Mouse (Mus musculus) kidney, adult 8-10 months (tissue): ENCODE measurements at regions not wholly inside any gene's neighbourhood (a gene's known extent, or its start where the extent isn't known, plus 50 kb on each side); places are given as distances from the start of the nearest gene placed in this dataset.

Experiments used
- DNase-seq, 2 experiments: peaks; one replicate each; pipeline ENCODE4 v3.0.0; 2022

DNA sequence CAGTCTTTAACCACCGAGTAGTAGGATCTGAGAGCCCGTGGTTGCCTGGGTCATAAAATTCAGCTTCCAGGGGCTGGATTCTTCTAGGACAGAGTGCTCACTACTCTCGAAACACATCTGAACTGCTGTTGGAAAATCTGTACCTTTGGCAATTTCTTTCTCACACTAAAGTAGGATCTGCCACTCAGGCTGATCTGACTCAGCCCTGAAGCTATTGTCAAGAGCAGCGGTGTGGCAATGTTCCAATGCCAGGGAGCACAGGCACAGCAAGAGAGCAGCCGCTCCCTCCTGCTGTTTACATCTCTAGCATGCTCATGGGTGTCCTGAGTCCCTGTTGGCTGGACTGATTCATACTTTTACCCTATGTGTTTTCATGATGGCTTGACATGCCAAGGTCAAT, 205.2 kb downstream of the Zfp36l1 start:
- DNase-seq: no peak

- DNase-seq: no peak
These were observed 206.0 kb downstream of the Zfp36l1 start for GRCm38 (mm10) chr12:79906738-79907365.

DNA sequence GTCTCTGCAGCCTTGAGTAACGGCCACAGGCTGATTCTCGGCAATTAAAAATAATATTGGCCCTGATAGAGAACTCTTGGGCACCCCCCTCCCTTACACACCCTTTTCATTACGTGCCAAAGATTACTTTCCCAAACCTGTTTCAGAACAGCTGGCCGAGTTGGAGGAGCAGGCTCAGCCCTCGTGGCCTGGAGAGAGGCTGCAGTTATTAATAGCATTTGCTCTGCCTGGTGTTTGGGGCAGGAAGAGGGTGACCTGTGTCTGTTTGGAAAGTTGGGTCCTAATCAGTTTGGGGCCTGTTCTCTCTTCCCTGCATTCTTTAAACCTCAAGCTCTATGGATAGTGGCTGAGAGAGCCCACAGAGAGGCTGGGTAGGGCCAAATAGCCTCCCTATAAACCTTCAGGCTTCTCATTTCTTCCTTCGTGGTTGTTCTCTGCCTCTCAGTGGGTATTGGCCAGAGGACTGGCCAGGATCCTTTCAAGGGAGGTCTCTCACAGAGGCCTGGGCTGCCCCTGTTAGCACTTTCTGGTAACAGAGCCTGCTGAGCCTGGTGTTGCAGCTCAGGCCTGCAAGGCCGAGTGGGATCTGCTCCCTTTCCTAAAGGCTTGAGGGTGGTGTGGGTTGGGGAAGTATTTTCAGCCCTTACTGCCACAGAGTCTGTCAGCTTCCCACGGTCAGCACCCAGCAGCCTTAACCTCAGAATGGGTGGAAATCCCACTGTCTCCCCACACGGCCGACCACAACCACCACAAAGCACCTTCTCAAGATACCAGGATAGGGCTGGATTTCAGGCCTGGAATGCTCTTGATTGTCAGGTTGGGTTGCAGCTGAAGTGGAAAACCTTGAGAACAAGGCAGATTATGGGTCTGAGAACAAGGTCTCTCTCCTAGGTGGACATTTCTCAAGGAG, 206.7 kb downstream of the Zfp36l1 start:
- DNase-seq: no peak

GRCm38 (mm10) chr12:79904913-79905549, 207.8 kb downstream of the Zfp36l1 start:
- DNase-seq: no peak

DNA sequence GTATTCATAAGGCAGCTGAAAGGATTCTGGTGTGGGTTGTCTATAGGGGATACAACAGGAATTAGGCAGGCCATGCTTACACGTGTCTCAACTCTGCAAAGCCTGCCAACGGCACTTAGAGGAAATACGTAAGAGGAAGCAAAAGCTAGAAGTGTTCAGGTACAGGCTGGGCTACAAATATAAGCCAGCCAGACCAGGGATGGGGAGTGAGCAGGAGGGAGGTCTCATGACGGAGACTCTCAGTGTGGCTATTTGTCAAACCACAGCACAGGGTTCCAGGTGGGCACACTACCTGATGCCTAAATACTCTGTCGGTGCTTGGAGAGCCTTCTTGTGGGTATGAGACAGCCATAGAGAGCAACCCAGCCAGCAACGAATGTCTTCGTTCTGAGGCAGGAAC, 210.1 kb downstream of the Zfp36l1 start:
- no peak for DNase-seq

GRCm38 (mm10) chr12:79902163-79902562, 210.7 kb downstream of the Zfp36l1 start:
- DNase-seq: no peak

DNA sequence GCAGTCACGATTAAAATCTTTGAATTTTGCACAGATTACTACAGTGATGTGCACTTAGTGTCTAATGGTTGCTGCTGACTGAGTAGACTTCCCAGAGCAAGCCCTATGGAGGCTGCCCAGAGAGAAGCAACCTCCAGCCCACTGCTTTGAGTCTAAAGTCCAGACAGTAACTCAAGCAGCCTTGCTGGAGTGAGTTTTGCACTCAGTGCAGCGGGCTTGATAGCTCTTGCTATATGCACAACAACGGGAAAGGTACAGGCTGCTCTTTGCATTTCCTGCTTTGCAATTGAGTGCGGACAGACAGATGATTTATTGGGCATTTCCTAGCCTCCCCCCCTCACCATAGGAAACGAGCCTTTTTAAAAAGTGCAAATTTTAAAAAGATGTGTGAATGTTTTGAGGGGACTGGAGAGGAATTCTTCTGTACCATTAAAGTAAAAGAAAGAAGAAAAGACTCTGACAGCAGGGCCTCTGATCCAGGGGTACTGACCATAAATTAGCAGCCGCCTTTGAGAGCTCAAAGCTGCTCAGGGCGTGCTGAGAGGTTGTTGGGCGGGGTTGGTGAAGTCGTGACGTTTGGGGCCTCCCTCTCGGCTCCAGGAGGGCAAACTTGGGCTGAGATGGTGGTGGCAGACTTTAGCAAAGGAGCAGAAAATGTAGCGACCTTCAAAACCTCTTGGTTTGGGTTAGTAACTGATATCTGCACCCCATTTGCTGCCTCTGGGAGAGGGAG, 214.4 kb downstream of the Zfp36l1 start:
- DNase-seq: peak in 1 of 2 experiments; percentile 26

- peak; percentile 38 to 52 for DNase-seq
These were observed 216.8 kb downstream of the Zfp36l1 start for GRCm38 (mm10) chr12:79895975-79896374.

- DNase-seq: no peak
These were observed 217.5 kb downstream of the Zfp36l1 start for GRCm38 (mm10) chr12:79895324-79895723.

DNA sequence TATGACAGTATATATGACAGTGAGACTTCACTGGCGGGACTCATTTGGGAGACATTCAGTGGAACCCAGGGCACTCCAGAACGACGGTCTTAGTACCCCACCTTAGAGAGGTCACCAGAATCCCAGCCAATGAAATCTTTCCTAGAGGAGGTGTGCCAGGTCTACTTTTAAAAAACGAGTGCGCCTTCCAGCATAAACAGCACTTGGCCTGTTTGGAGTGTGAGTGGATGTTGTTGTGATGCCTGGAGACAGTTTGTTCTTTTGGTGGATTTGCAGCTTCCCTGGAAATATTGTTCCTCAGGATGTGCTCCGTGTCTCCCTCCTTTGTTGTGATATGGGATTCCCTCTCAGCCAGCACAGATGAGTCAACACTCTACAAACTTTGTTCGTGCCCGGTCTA, 219.9 kb downstream of the Zfp36l1 start:
- DNase-seq: no peak

DNA sequence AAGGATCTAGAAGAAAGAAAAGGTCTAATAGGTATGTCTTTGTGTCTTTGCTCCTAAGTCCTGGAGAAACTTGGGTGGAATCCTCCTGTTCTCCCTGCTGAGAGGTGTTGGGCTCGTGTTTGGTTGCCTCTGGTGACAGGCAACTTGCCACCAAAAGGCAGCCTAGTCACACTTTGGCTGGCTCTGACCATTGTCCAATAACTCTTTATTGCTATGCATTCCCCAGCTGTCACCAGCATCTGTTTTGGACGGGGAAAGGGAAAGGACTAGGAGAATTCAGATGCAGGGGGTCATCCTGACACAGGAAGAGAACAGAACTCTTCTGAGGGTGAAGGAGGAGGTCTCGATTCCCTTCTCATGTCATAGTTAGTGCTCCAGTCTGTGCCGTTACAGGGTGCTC, 220.9 kb downstream of the Zfp36l1 start:
- no peak for DNase-seq

GRCm38 (mm10) chr12:79890887-79891286, 221.9 kb downstream of the Zfp36l1 start:
- DNase-seq: peak; percentile 26 to 63

GRCm38 (mm10) chr12:79890291-79890690, 222.5 kb downstream of the Zfp36l1 start:
- DNase-seq: no peak

GRCm38 (mm10) chr12:79888812-79889211, 224.0 kb downstream of the Zfp36l1 start:
- no peak for DNase-seq

DNA sequence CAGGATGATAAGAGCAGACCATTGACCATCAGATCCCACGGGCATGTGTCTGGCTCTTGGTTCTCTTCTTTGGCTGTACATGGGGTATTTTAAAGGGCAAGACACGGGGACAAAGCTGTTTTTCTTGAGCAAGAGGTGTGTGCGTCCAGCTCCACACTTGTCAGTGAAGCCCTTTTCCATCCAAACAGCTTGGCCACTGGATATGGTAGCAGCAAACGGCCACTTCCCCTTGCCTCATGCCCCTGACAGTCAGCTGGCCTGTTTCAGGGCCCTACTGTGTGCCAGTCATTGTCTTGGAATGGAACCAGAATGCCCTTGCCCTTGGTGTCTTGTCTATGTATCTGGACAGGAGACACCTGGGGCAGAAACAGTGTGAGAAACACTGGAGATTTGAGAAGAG, 224.7 kb downstream of the Zfp36l1 start:
- DNase-seq: no peak

- peak; percentile 61 to 71 for DNase-seq
These were observed 225.5 kb downstream of the Zfp36l1 start for GRCm38 (mm10) chr12:79887225-79887886.

DNA sequence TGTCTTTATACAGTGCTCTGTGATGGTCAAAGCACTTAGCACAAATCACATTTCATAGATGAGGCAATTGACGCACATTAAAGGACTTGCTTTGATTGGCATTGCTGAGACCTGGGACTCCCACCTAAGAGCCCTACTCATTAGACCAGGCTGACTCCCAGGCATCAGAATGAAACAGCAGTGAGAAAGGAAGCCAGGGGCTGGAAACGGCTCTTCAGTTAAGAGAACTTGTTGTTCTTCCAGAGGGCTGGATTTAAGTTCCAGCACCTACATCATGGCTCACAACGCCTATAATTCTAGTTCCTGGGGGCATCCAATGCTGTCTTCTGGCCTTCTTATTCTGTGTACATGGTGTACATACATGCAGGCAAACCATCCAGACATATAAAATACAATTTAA, 226.3 kb downstream of the Zfp36l1 start:
- no peak for DNase-seq

DNA sequence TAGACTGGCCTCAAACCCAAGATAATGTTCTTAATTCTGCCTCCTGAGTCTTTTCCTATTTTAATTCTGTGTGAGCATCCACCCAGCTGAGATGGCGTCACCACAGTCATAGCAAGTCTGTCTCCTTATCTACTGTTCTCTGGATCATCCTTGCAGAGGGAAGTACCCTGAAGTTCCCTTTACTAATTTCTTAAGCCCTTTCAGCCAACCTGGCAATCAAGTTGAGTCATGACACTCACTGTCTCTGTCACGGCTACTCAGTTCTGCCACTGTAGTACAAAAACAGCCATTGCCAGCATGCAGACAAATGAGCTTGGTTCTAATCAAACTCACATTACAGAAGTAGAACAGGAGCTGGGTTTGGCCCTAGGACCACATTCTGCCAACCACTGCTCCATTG, 227.5 kb downstream of the Zfp36l1 start:
- DNase-seq: no peak

GRCm38 (mm10) chr12:79883651-79884050, 229.2 kb downstream of the Zfp36l1 start:
- DNase-seq: no peak

GRCm38 (mm10) chr12:79880751-79881261, 232.0 kb downstream of the Zfp36l1 start:
- DNase-seq: no peak

GRCm38 (mm10) chr12:79880346-79880745, 232.5 kb downstream of the Zfp36l1 start:
- DNase-seq: no peak

- DNase-seq: no peak
These were observed 232.9 kb downstream of the Zfp36l1 start for GRCm38 (mm10) chr12:79879918-79880273.
